23 mouse cellular contexts compared by ENCODE assay signal in the genomic region with DNA sequence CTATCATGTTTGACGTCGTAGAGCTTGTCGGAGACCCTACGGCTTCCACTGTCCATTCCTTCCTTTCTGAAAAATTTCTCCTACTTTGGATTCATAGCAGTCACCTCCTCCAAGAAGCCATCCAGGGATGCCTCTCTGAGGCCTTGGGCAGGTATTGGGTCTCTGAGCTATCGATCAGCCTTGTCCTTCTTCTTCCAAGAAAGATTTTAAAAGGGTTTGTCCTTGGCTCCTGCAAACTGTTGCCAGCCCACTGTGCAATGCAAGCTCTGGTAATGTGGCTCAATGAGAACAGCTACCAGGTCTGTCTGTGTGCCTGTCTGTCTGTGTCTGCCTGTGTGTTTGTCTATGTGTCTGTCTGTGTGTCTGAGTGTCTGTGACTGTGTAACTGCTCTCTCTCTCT.
A peak's percentile ranks its signal among the peaks of the same experiment; 100 is the strongest.
DNase-seq lines count a peak whose midpoint lies in the region; ATAC-seq lines count a peak whose summit lies in the region.
"Had no signal": no experiment of that assay in that cellular context is flagged by ENCODE, and none has a peak within 500 bp of the region (broad histone marks: within the 10 kb centered on the region; RNA-seq: fewer than 3 reads in every experiment).

No protein-coding gene starts in this region.

- intact Hi-C loops in heart, postnatal 25 days (cut with DNase I), result no loop called here

- ATAC-seq in heart, embryonic 13.5 days (ENCODE audit: extremely low read depth, insufficient number of reproducible peaks, low FRiP score, low TSS enrichment), result no peak
- ATAC-seq in heart, embryonic 16.5 days (replicated peaks; ENCODE audit: extremely low read depth, insufficient read depth, low FRiP score), result no peak
- ATAC-seq: activated CD4-positive, CD25-positive, alpha-beta regulatory T cell, adult 4 months; forebrain, embryonic 13.5 days; forebrain, embryonic 16.5 days; hindbrain, postnatal 0 days; inflammation-experienced regulatory T-cells, adult 6 months; intestine, embryonic 16.5 days had no signal

- no peak overlapping the region for H3K4me3 ChIP-seq in heart, embryonic 10.5 days
- H3K4me3 ChIP-seq in heart, embryonic 13.5 days, result no peak overlapping the region
- H3K4me3 ChIP-seq in heart, embryonic 16.5 days (ENCODE audit: low read length), result no peak overlapping the region
- H3K4me3 ChIP-seq: forebrain, embryonic 10.5 days; forebrain, embryonic 13.5 days had no signal

- H3K36me3 ChIP-seq in heart, embryonic 10.5 days, result no peaks in the 10 kb centered on the region
- H3K36me3 ChIP-seq in heart, embryonic 13.5 days, result no peaks in the 10 kb centered on the region
- no peaks in the 10 kb centered on the region for H3K36me3 ChIP-seq in heart, embryonic 16.5 days (ENCODE audit: control insufficient read depth, insufficient read depth)
- H3K36me3 ChIP-seq: forebrain, embryonic 10.5 days had no signal

- H3K9ac ChIP-seq in heart, embryonic 13.5 days, result no peak overlapping the region
- no peak overlapping the region for H3K9ac ChIP-seq in heart, embryonic 16.5 days (ENCODE audit: low read length)
- H3K9ac ChIP-seq: forebrain, embryonic 13.5 days; hindbrain, embryonic 14.5 days had no signal

- peaks cover 63% of the 10 kb centered on the region for H3K4me1 ChIP-seq in heart, embryonic 10.5 days
- peaks cover 74% of the 10 kb centered on the region for H3K4me1 ChIP-seq in heart, embryonic 13.5 days
- peaks cover 50% of the 10 kb centered on the region for H3K4me1 ChIP-seq in heart, embryonic 16.5 days (ENCODE audit: control insufficient read depth, insufficient read depth, low read length)

- 80% methylated on average over 5 of the region's 5 CpGs for WGBS in heart, embryonic 10.5 days
- 85% methylated on average over 5 of the region's 5 CpGs for WGBS in heart, embryonic 13.5 days
- WGBS in heart, embryonic 16.5 days, result 90% methylated on average over 5 of the region's 5 CpGs

- H3K9me3 ChIP-seq in heart, embryonic 10.5 days, result no peaks in the 10 kb centered on the region
- H3K9me3 ChIP-seq in heart, embryonic 13.5 days, result no peaks in the 10 kb centered on the region
- no peaks in the 10 kb centered on the region for H3K9me3 ChIP-seq in heart, embryonic 16.5 days (replicated peaks; ENCODE audit: control insufficient read depth, low read length)
- H3K9me3 ChIP-seq: forebrain, embryonic 10.5 days; forebrain, embryonic 13.5 days had no signal

- peak; percentile 52 to 78 for DNase-seq in adrenal gland, adult (ENCODE audit: inconsistent age in 2 of 2, low spot score in 1 of 2)
- no peak for DNase-seq in adrenal gland, adult 18-20 months (ENCODE audit: low spot score in 2 of 2)
- DNase-seq in heart, embryonic 10.5 days (ENCODE audit: low spot score), result no peak
- DNase-seq in heart, adult 9 months (ENCODE audit: low spot score in 2 of 2), result no peak
- DNase-seq in heart, postnatal 25 days (ENCODE audit: low spot score), result no peak
- no peak for DNase-seq in heart, postnatal 4 days
- DNase-seq: cerebellum, adult 18-20 months; cerebellum, adult 9-10 months; cerebellum, postnatal 14 days; gastrocnemius, postnatal 10 days; gastrocnemius, postnatal 36 days; kidney, adult 18-20 months; kidney, adult 9 months had no signal

- H3K27ac ChIP-seq in heart, embryonic 10.5 days, result peak overlapping the region; percentile 81
- peak overlapping the region; percentile 90 for H3K27ac ChIP-seq in heart, embryonic 13.5 days (replicated peaks)
- peak overlapping the region; percentile 53 for H3K27ac ChIP-seq in heart, embryonic 16.5 days (ENCODE audit: low read length)
- H3K27ac ChIP-seq: forebrain, embryonic 13.5 days; hindbrain, embryonic 14.5 days; hindbrain, postnatal 0 days had no signal

- no peaks in the 10 kb centered on the region for H3K27me3 ChIP-seq in heart, embryonic 10.5 days (ENCODE audit: insufficient read depth, poor library complexity, severe bottlenecking)
- H3K27me3 ChIP-seq in heart, embryonic 13.5 days (replicated peaks), result no peaks in the 10 kb centered on the region
- no peaks in the 10 kb centered on the region for H3K27me3 ChIP-seq in heart, embryonic 16.5 days (ENCODE audit: control insufficient read depth, insufficient read depth, low read length)
- H3K27me3 ChIP-seq: forebrain, embryonic 13.5 days had no signal

- no peak overlapping the region for H3K4me2 ChIP-seq in heart, embryonic 13.5 days
- no peak overlapping the region for H3K4me2 ChIP-seq in heart, embryonic 16.5 days (ENCODE audit: low read depth, low read length)
- H3K4me2 ChIP-seq: forebrain, embryonic 13.5 days; hindbrain, embryonic 14.5 days had no signal

Comparison
In these comparisons a context has a peak if more than half of its experiments do, and no peak if none do; other contexts are left out.
1. DNase-seq: peak in adrenal gland, adult (2 of 2); none in adrenal gland, adult 18-20 months (0 of 2), heart, embryonic 10.5 days (single experiment), heart, adult 9 months (0 of 2), heart, postnatal 25 days (single experiment) and heart, postnatal 4 days (single experiment).
2. Peak in every context shown above with its lines, with median percentiles within 50 percentile points of each other: H3K27ac ChIP-seq.